Mouse (Mus musculus) heart, embryonic 10.5 days (tissue): Measurements from ENCODE around the gene Mrps2. TPM values are rescaled to one million over a fixed set of nuclear protein-coding genes. Genes with fewer than 3 reads are reported as not detected.
A peak's percentile ranks its signal among the peaks of the same experiment; 100 is the strongest.
"Not testable (repeated sequence)": the region's sequence is repeated elsewhere in the genome, so short reads cannot be mapped to it uniquely, and the experiment has no call there.

Experiments
- DNase-seq: peaks from one replicate; pipeline ENCODE4 v3.0.0-alpha.2; 2017; ENCODE audit warnings: low spot score
- H3K27ac ChIP-seq: fragments of 300-500 bp; sonication (generic); 2 replicates; pipeline ENCODE4 v1.5.1; 2016; ENCODE audit warnings: mild to moderate bottlenecking
- H3K27me3 ChIP-seq: fragments of 300-500 bp; sonication (generic); 2 replicates; pipeline ENCODE4 v1.6.1; 2016; ENCODE audit warnings: mild to moderate bottlenecking; ENCODE audit not compliant: poor library complexity, insufficient read depth, severe bottlenecking
- H3K36me3 ChIP-seq: fragments of 300-500 bp; sonication (generic); 2 replicates; pipeline ENCODE4 v1.6.1; 2016; ENCODE audit warnings: mild to moderate bottlenecking, moderate library complexity
- H3K4me1 ChIP-seq: fragments of 300-500 bp; sonication (generic); 2 replicates; pipeline ENCODE4 v1.6.1; 2016; ENCODE audit warnings: mild to moderate bottlenecking
- H3K4me3 ChIP-seq: fragments of 300-500 bp; sonication (generic); 2 replicates; pipeline ENCODE4 v1.5.1; 2016; ENCODE audit warnings: mild to moderate bottlenecking, moderate library complexity
- H3K9me3 ChIP-seq: fragments of 300-500 bp; sonication (generic); 2 replicates; pipeline ENCODE4 v1.6.1; 2016; ENCODE audit warnings: mild to moderate bottlenecking, moderate library complexity
- WGBS: fragments of 180-500 bp; shearing (Covaris S2); methylation state at CpG from one replicate; pipeline ENCODE4 v1.1.7; 2016; 5-methylcytosine and 5-hydroxymethylcytosine counted together
- polyA plus RNA-seq: library from polyadenylated mRNA; unstranded; fragments of >200 nt; fragmentation: Nextera tagmentation; extraction: Ambion mirVana; gene quantifications from 2 replicates; pipeline ENCODE4 v1.2.1, GENCODE M21; 2016

The Mrps2 gene
- polyA plus RNA-seq, 1 experiment from 2014 or later: 67.7 TPM

GRCm38 (mm10) chr2:28451663-28452062, 16.2 kb upstream of the Mrps2 start:
- Histone ChIP-seq H3K9me3 (no peaks in the 10 kb centered on the region), H3K4me1 (peaks cover 10% of the 10 kb centered on the region), H3K36me3 (peaks cover 29% of the 10 kb centered on the region), H3K27me3 (peaks cover 46% of the 10 kb centered on the region), H3K4me3 (no peak overlapping the region), H3K27ac (no peak overlapping the region)
- 83% methylated on average over 11 of the region's 11 CpGs for WGBS
- peak; percentile 60 for DNase-seq

GRCm38 (mm10) chr2:28453539-28453938, 14.3 kb upstream of the Mrps2 start:
- H3K9me3 ChIP-seq: no peaks in the 10 kb centered on the region
- WGBS: 81% methylated on average over 6 of the region's 6 CpGs
- H3K4me3 ChIP-seq: no peak overlapping the region

DNA sequence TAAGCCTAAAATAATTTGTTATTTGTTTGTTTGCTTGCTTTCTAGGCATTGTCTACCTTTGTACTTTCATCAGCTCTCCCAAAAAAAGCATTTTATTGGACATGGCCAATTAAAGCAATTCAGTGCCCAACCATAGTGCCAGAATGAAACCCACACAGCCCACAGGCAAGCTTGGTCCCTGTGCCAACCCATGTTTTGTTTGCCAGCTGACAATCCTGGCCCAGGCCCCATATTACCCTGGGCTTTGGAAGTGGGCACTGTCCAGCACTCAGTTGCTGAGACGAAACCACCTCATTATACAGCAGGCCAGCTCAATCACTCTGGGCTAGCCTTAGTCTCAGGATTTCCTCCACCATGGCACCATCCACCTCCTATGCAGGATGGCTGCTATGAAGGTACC, 11.2 kb upstream of the Mrps2 start:
- H3K36me3 ChIP-seq: peaks cover 11% of the 10 kb centered on the region
- no peaks in the 10 kb centered on the region for H3K4me1 ChIP-seq
- H3K9me3 ChIP-seq: no peaks in the 10 kb centered on the region
- H3K27me3 ChIP-seq: peaks cover 11% of the 10 kb centered on the region; the same call in 1 of the 2 replicates
- H3K27ac ChIP-seq: no peak overlapping the region
- WGBS: 67% methylated on average over 1 of the region's 1 CpGs
- no peak for DNase-seq
- no peak overlapping the region for H3K4me3 ChIP-seq

More at GRCm38 (mm10) chr2:28453539-28453938, 14.3 kb upstream of the Mrps2 start:
- Histone ChIP-seq H3K36me3 (peaks cover 29% of the 10 kb centered on the region), H3K27ac (no peak overlapping the region), H3K4me1 (no peaks in the 10 kb centered on the region), H3K27me3 (peaks cover 31% of the 10 kb centered on the region)
- DNase-seq: no peak

- Histone ChIP-seq H3K9me3 (no peaks in the 10 kb centered on the region), H3K27ac (no peak overlapping the region), H3K4me3 (no peak overlapping the region), H3K36me3 (peaks cover 2% of the 10 kb centered on the region), H3K27me3 (peaks cover 21% of the 10 kb centered on the region), H3K4me1 (peaks cover 21% of the 10 kb centered on the region)
- 40% methylated on average over 3 of the region's 3 CpGs for WGBS
- DNase-seq: no peak
Observed at GRCm38 (mm10) chr2:28463919-28464318, 3.9 kb upstream of the Mrps2 start.

DNA sequence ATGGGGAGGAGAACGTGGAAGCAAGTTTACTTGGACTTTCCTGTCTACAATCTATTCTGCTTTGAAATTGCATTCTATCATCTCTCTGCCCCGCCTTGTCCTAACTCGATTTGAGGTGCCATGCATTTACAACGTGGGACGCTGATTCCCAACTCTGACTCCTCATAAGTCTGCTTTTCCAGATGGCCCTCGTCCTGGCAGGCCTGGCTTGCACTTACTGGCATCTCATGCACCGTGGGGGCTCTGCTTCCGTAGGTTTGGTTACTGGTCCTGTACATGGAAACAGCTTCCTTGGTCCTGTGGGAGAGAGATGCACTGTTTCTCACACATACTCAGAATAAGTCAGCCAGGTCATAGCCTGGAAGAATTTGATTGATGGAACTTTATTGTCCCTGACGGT, 2.9 kb upstream of the Mrps2 start:
- H3K4me1 ChIP-seq: peaks cover 25% of the 10 kb centered on the region
- WGBS: 77% methylated on average over 9 of the region's 9 CpGs

GRCm38 (mm10) chr2:28465836-28466518, 1.9 kb upstream of the Mrps2 start, which contains the start of gene 1700007K13Rik:
1700007K13Rik (minus strand) TSS chr2:28466332.
- Histone ChIP-seq H3K9me3 (no peaks in the 10 kb centered on the region), H3K4me3 (peak within 1 kb of the TSS; percentile 54), H3K27ac (no peak within 1 kb of the TSS), H3K27me3 (peaks cover 21% of the 10 kb centered on the region), H3K36me3 (peaks cover 23% of the 10 kb centered on the region), H3K4me1 (peaks cover 25% of the 10 kb centered on the region)
- peak; percentile 88 for DNase-seq
- WGBS: 5% methylated on average over 25 of the region's 25 CpGs

More for the DNA sequence above, 2.9 kb upstream of the Mrps2 start:
- H3K27ac ChIP-seq: no peak overlapping the region
- no peak for DNase-seq
- H3K4me3 ChIP-seq: no peak overlapping the region
- H3K27me3 ChIP-seq: peaks cover 21% of the 10 kb centered on the region
- H3K9me3 ChIP-seq: no peaks in the 10 kb centered on the region
- peaks cover 12% of the 10 kb centered on the region for H3K36me3 ChIP-seq

GRCm38 (mm10) chr2:28468486-28469225, 790 bp downstream of the Mrps2 start:
- Histone ChIP-seq H3K9me3 (0 out of 2 replicates have a peak, but pooled peaks cover 2% of the 10 kb centered on the region), H3K27ac (peak overlapping the region; percentile 95), H3K4me1 (peaks cover 22% of the 10 kb centered on the region), H3K36me3 (peaks cover 46% of the 10 kb centered on the region), H3K4me3 (peak overlapping the region; percentile 92), H3K27me3 (peaks cover 21% of the 10 kb centered on the region)
- DNase-seq: no peak
- WGBS: 52% methylated on average over 18 of the region's 18 CpGs

GRCm38 (mm10) chr2:28469461-28469860, 1.6 kb downstream of the Mrps2 start:
- peaks cover 22% of the 10 kb centered on the region for H3K4me1 ChIP-seq
- no peak overlapping the region for H3K27ac ChIP-seq
- H3K9me3 ChIP-seq: 0 out of 2 replicates have a peak, but pooled peaks cover 2% of the 10 kb centered on the region
- WGBS: 97% methylated on average over 14 of the region's 14 CpGs
- H3K27me3 ChIP-seq: peaks cover 16% of the 10 kb centered on the region
- peaks cover 46% of the 10 kb centered on the region for H3K36me3 ChIP-seq
- H3K4me3 ChIP-seq: no peak overlapping the region
- DNase-seq: no peak

GRCm38 (mm10) chr2:28470591-28470990, 2.7 kb downstream of the Mrps2 start:
- 90% methylated on average over 2 of the region's 2 CpGs for WGBS
- Histone ChIP-seq H3K4me3 (no peak overlapping the region), H3K4me1 (peaks cover 22% of the 10 kb centered on the region), H3K9me3 (0 out of 2 replicates have a peak, but pooled peaks cover 2% of the 10 kb centered on the region), H3K36me3 (peaks cover 46% of the 10 kb centered on the region), H3K27ac (no peak overlapping the region), H3K27me3 (peaks cover 4% of the 10 kb centered on the region; the same call in 1 of the 2 replicates)
- no peak for DNase-seq

GRCm38 (mm10) chr2:28472011-28472410, 4.1 kb downstream of the Mrps2 start:
- Histone ChIP-seq H3K36me3 (peaks cover 46% of the 10 kb centered on the region), H3K4me1 (peaks cover 14% of the 10 kb centered on the region)
- not testable (repeated sequence) for H3K4me3 ChIP-seq, H3K9me3 ChIP-seq, H3K27ac ChIP-seq, H3K27me3 ChIP-seq, DNase-seq
- 93% methylated on average over 8 of the region's 8 CpGs for WGBS

- not testable (repeated sequence) for H3K9me3 ChIP-seq, H3K27ac ChIP-seq, H3K27me3 ChIP-seq, H3K4me1 ChIP-seq, H3K36me3 ChIP-seq, DNase-seq, H3K4me3 ChIP-seq
- 87% methylated on average over 5 of the region's 5 CpGs for WGBS
Observed at GRCm38 (mm10) chr2:28477993-28478392, 10.1 kb downstream of the Mrps2 start.

- H3K4me3 ChIP-seq: no peak overlapping the region
- no peak for DNase-seq
- H3K27ac ChIP-seq: no peak overlapping the region
- 78% methylated on average over 20 of the region's 20 CpGs for WGBS
- H3K4me1 ChIP-seq: no peaks in the 10 kb centered on the region
- no peaks in the 10 kb centered on the region for H3K27me3 ChIP-seq
- no peaks in the 10 kb centered on the region for H3K9me3 ChIP-seq
- H3K36me3 ChIP-seq: no peaks in the 10 kb centered on the region
Observed at GRCm38 (mm10) chr2:28479208-28480204, 11.6 kb downstream of the Mrps2 start.
